In the genomic region with DNA sequence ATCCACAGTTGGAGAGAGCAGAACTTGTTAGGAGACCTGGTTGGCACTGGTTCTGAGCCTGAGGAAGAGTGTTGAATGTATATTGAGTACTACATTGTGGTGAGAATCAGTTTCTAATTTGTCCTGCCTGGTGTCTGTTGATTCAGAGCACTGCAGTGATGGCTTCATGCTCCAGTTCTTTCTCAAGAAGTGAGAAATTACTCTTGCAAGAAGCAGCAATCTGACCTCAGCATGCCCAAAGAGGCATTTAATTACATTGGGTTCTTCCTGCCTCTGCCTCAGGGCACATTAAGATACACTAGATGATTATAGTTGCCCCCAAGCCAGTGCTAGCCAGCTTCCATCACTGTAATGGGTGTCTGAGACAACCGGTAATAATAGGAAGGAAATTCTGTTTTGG, we compare ENCODE assay signal across 26 mouse cellular contexts. TPM values are rescaled to one million over a fixed set of nuclear protein-coding genes. Genes with fewer than 3 reads are reported as not detected.
A peak's percentile ranks its signal among the peaks of the same experiment; 100 is the strongest.
DNase-seq lines count a peak whose midpoint lies in the region; ATAC-seq and TF ChIP-seq lines count a peak whose summit lies in the region.
"Had no signal": no experiment of that assay in that cellular context is flagged by ENCODE, and none has a peak within 500 bp of the region (broad histone marks: within the 10 kb centered on the region; RNA-seq: fewer than 3 reads in every experiment).

No protein-coding gene starts in this region.

- H3K27ac ChIP-seq in heart, embryonic 10.5 days: no peak overlapping the region
- peak overlapping the region; percentile 15; the same call in 1 of the 2 replicates for H3K27ac ChIP-seq in spleen, adult 2 months (ENCODE audit: insufficient read depth, low read length)
- H3K27ac ChIP-seq in layer of hippocampus, adult 2 months: no peak overlapping the region
- no peak overlapping the region for H3K27ac ChIP-seq in forebrain, embryonic 16.5 days (ENCODE audit: low read length)
- H3K27ac ChIP-seq: embryonic facial prominence, embryonic 10.5 days; embryonic facial prominence, embryonic 13.5 days; forebrain, embryonic 12.5 days; forebrain, embryonic 15.5 days; heart, embryonic 15.5 days; hindbrain, embryonic 12.5 days; hindbrain, embryonic 15.5 days had no signal

- no peak for ATAC-seq in forebrain, embryonic 16.5 days
- ATAC-seq: activated CD4-positive, CD25-positive, alpha-beta regulatory T cell, adult 4 months; forebrain, embryonic 15.5 days had no signal

- no peak overlapping the region for H3K4me3 ChIP-seq in heart, embryonic 10.5 days
- no peak overlapping the region for H3K4me3 ChIP-seq in spleen, adult 2 months (ENCODE audit: extremely low read depth, insufficient read depth, insufficient read length)
- H3K4me3 ChIP-seq in layer of hippocampus, adult 2 months: no peak overlapping the region
- H3K4me3 ChIP-seq in forebrain, embryonic 16.5 days (replicated peaks; ENCODE audit: low read length): no peak overlapping the region
- H3K4me3 ChIP-seq: embryonic facial prominence, embryonic 10.5 days; embryonic facial prominence, embryonic 13.5 days; erythroblast, embryonic 14.5 days; forebrain, embryonic 12.5 days; forebrain, embryonic 15.5 days; heart, embryonic 12.5 days; heart, embryonic 15.5 days; hindbrain, embryonic 12.5 days; hindbrain, embryonic 15.5 days had no signal

- no peak overlapping the region for H3K4me2 ChIP-seq in forebrain, embryonic 16.5 days (ENCODE audit: low read length)
- H3K4me2 ChIP-seq: embryonic facial prominence, embryonic 13.5 days; forebrain, embryonic 12.5 days; forebrain, embryonic 15.5 days; heart, embryonic 12.5 days; heart, embryonic 15.5 days; hindbrain, embryonic 12.5 days; hindbrain, embryonic 15.5 days had no signal

- no peaks in the 10 kb centered on the region for H3K4me1 ChIP-seq in heart, embryonic 10.5 days
- peaks cover 13% of the 10 kb centered on the region; the same call in 1 of the 2 replicates for H3K4me1 ChIP-seq in spleen, adult 2 months (ENCODE audit: control insufficient read depth, insufficient read depth, insufficient read length)
- H3K4me1 ChIP-seq in forebrain, embryonic 16.5 days (replicated peaks; ENCODE audit: control insufficient read depth, insufficient read depth, low read length): no peaks in the 10 kb centered on the region
- H3K4me1 ChIP-seq: embryonic facial prominence, embryonic 10.5 days; embryonic facial prominence, embryonic 13.5 days; forebrain, embryonic 12.5 days; forebrain, embryonic 15.5 days; heart, embryonic 12.5 days; heart, embryonic 15.5 days; hindbrain, embryonic 12.5 days; hindbrain, embryonic 15.5 days had no signal

- H3K9me3 ChIP-seq in heart, embryonic 10.5 days: no peaks in the 10 kb centered on the region
- H3K9me3 ChIP-seq in forebrain, embryonic 16.5 days (ENCODE audit: control insufficient read depth, low read length): no peaks in the 10 kb centered on the region
- H3K9me3 ChIP-seq: embryonic facial prominence, embryonic 10.5 days; embryonic facial prominence, embryonic 13.5 days; forebrain, embryonic 12.5 days; forebrain, embryonic 15.5 days; heart, embryonic 12.5 days; heart, embryonic 15.5 days; hindbrain, embryonic 12.5 days; hindbrain, embryonic 15.5 days had no signal

- TF ChIP-seq CTCF in spleen, adult 2 months (IDR thresholded peaks at IDR 0.05; ENCODE audit: extremely low read depth, insufficient read depth, insufficient read length, insufficient replicate concordance): no peak
- no peak for TF ChIP-seq CTCF in layer of hippocampus, adult 2 months (conservative IDR thresholded peaks at IDR 0.05)

- no peaks in the 10 kb centered on the region for H3K36me3 ChIP-seq in heart, embryonic 10.5 days
- peaks cover 61% of the 10 kb centered on the region for H3K36me3 ChIP-seq in spleen, adult 2 months (ENCODE audit: control insufficient read depth, insufficient read depth, low read length)
- H3K36me3 ChIP-seq in forebrain, embryonic 16.5 days (ENCODE audit: control insufficient read depth, insufficient read depth): no peaks in the 10 kb centered on the region
- H3K36me3 ChIP-seq: embryonic facial prominence, embryonic 10.5 days; embryonic facial prominence, embryonic 13.5 days; forebrain, embryonic 12.5 days; forebrain, embryonic 15.5 days; heart, embryonic 12.5 days; heart, embryonic 15.5 days; hindbrain, embryonic 12.5 days; hindbrain, embryonic 15.5 days had no signal

- DNase-seq in heart, embryonic 10.5 days (ENCODE audit: low spot score): peak; percentile 19
- DNase-seq in heart, postnatal 25 days (ENCODE audit: low spot score): no peak
- no peak for DNase-seq in spleen, adult 2 months (ENCODE audit: low read depth in 1 of 2, low spot score in 2 of 2)
- no peak for DNase-seq in spleen, postnatal 10 days (ENCODE audit: low spot score in 2 of 2)
- peak; percentile 29 to 33 for DNase-seq in B cell, adult 2 months
- DNase-seq in layer of hippocampus, adult 2 months (ENCODE audit: low spot score in 2 of 2): no peak
- DNase-seq: adrenal gland, adult 8-10 months; adrenal gland, postnatal 25 days; cerebellum, adult 11-12 months; cerebellum, adult 8-10 months; cerebellum, postnatal 36 days; embryo, embryonic 11 days; gastrocnemius, postnatal 10 days; gastrocnemius, postnatal 36 days; heart, postnatal 10 days had no signal

- H3K27me3 ChIP-seq in heart, embryonic 10.5 days (ENCODE audit: insufficient read depth, poor library complexity, severe bottlenecking): peaks cover 2% of the 10 kb centered on the region; the same call in 1 of the 2 replicates
- H3K27me3 ChIP-seq in spleen, adult 2 months (ENCODE audit: control insufficient read depth, insufficient read depth, low read length): no peaks in the 10 kb centered on the region
- no peaks in the 10 kb centered on the region for H3K27me3 ChIP-seq in forebrain, embryonic 16.5 days (replicated peaks; ENCODE audit: control insufficient read depth, insufficient read depth, low read length)
- H3K27me3 ChIP-seq: embryonic facial prominence, embryonic 13.5 days; forebrain, embryonic 12.5 days; forebrain, embryonic 15.5 days; heart, embryonic 12.5 days; heart, embryonic 15.5 days; hindbrain, embryonic 12.5 days; hindbrain, embryonic 15.5 days had no signal

- no peak overlapping the region for H3K9ac ChIP-seq in forebrain, embryonic 16.5 days (replicated peaks; ENCODE audit: low read depth, low read length)
- H3K9ac ChIP-seq: embryonic facial prominence, embryonic 13.5 days; forebrain, embryonic 12.5 days; forebrain, embryonic 15.5 days; heart, embryonic 12.5 days; heart, embryonic 15.5 days; hindbrain, embryonic 12.5 days; hindbrain, embryonic 15.5 days had no signal

- WGBS in heart, embryonic 10.5 days: 96% methylated on average over 1 of the region's 1 CpGs
- 78% methylated on average over 1 of the region's 1 CpGs for WGBS in spleen, adult 2 months
- WGBS in forebrain, embryonic 16.5 days: 96% methylated on average over 1 of the region's 1 CpGs

- intact Hi-C loops in heart, postnatal 25 days (cut with DNase I): no loop called here

- no peak for TF ChIP-seq POLR2A in spleen, adult 2 months (IDR thresholded peaks at IDR 0.05; ENCODE audit: low read depth, low read length)

RNA-seq across cellular contexts. Expression of a gene that starts 49.9 kb away (rescaled TPM):
- 94.9 and 96.4 TPM in 2 replicates for polyA plus RNA-seq in heart, embryonic 10.5 days (2016; fragmentation: Nextera tagmentation; extraction: Ambion mirVana)
- total RNA-seq in heart, postnatal 25 days (2021): under 1 TPM; 0.59 to 0.60 TPM
- 4.0 and 6.3 TPM in 2 replicates for polyA plus RNA-seq in spleen, adult 2 months (2012; rRNA removed)
- under 1 TPM; 0.61 to 0.67 TPM for total RNA-seq in layer of hippocampus, adult 2 months (2021)
- 25.5 and 28.6 TPM in 2 replicates for polyA plus RNA-seq in forebrain, embryonic 16.5 days (2015; fragmentation: Nextera tagmentation; extraction: Ambion mirVana)

Comparison
In these comparisons a context has a peak if more than half of its experiments do, and no peak if none do; other contexts are left out.
1. DNase-seq: peak in heart, embryonic 10.5 days (single experiment) and B cell, adult 2 months (2 of 2); none in heart, postnatal 25 days (single experiment), spleen, adult 2 months (0 of 2), spleen, postnatal 10 days (0 of 2) and layer of hippocampus, adult 2 months (0 of 2).